Mouse (Mus musculus): ENCODE measurements at regions not wholly inside any gene's neighbourhood (a gene's known extent, or its start where the extent isn't known, plus 50 kb on each side); places are given as distances from the start of the nearest gene placed in this dataset.

DNA sequence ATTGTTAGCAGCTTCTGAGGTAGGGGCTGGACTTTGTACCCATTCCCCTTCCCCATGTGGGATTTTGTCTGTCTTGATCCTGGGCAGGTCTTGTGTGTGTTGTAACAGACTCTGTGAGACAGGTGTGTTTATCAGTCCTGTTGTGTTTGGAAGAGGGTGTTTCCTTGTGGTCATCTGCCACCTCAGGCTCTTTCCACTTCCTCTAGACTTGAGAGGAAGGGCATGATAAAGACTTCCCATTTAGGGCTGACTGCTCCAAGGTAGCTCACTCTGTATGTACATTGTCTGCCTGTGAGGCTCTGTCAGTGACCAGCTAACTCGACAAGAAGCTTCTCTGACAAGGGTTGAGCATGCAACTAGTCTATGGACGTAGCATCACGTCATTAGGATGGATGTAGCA, 143.3 kb downstream of the BC067074 start:
- WGBS: 85% methylated on average over 3 of the region's 3 CpGs
- Histone ChIP-seq H3K27me3 (replicated peaks; ENCODE audit: control insufficient read depth, insufficient read depth, low read length) (no peaks in the 10 kb centered on the region), H3K4me1 (ENCODE audit: control insufficient read depth, insufficient read depth, low read length) (peaks cover 9% of the 10 kb centered on the region), H3K4me2 (ENCODE audit: low read depth, low read length) (no peak overlapping the region), H3K9me3 (ENCODE audit: control insufficient read depth, low read length) (no peaks in the 10 kb centered on the region), H3K9ac (ENCODE audit: low read depth, low read length) (no peak overlapping the region), H3K27ac (ENCODE audit: low read length) (no peak overlapping the region), H3K4me3 (ENCODE audit: low read length) (no peak overlapping the region), H3K36me3 (ENCODE audit: control insufficient read depth, insufficient read depth, low read length) (no peaks in the 10 kb centered on the region)
- ATAC-seq: no peak

DNA sequence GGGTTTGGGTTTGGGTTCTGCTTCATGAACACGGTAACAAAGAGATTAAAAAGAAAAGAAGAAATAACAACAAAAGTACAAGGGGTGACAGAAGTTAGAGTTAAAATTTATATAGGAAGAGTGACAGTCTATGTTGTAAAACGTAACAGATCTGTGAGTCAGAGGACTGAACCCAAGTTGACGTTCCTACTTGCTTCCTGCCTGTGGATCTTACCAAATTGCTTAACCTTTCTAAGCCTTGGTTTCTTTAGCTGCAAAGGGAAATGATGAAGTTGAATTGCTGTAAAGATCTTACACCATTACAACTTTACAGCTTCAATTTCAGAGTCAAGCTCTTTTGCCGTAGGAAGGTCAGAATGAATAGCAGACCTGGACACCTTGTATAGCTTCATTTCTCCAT, 142.2 kb downstream of the BC067074 start:
- WGBS: 86% methylated on average over 4 of the region's 4 CpGs
- H3K9me3 ChIP-seq (ENCODE audit: control insufficient read depth, low read length): no peaks in the 10 kb centered on the region
- H3K4me3 ChIP-seq (ENCODE audit: low read length): no peak overlapping the region
- no peak for ATAC-seq
- no peak overlapping the region for H3K4me2 ChIP-seq (ENCODE audit: low read depth, low read length)
- H3K4me1 ChIP-seq (ENCODE audit: control insufficient read depth, insufficient read depth, low read length): peaks cover 9% of the 10 kb centered on the region
- no peak overlapping the region for H3K9ac ChIP-seq (ENCODE audit: low read depth, low read length)
- no peaks in the 10 kb centered on the region for H3K27me3 ChIP-seq (replicated peaks; ENCODE audit: control insufficient read depth, insufficient read depth, low read length)
- H3K36me3 ChIP-seq (ENCODE audit: control insufficient read depth, insufficient read depth, low read length): no peaks in the 10 kb centered on the region
- no peak overlapping the region for H3K27ac ChIP-seq (ENCODE audit: low read length)

DNA sequence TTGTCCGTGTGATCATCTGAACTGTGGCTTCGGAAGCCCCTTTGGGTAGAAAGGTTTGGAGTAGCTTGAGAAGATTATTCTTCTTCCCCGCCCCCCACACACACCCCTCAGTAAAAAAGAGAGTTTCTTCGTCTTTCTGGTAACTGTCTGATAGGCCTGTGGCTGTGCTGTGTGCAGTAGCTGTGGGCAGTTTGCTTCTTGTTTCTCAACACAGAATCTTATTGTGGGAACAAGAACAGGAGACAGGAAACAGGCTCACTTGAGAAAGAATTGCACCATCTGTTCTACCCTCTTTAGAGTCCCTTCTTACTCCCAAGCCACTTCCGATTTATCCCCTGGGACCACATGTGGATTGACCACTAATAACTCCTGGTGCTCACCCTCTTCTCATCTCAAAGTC, 140.5 kb downstream of the BC067074 start:
- Histone ChIP-seq H3K27ac (ENCODE audit: low read length) (peak overlapping the region; percentile 41; the same call in 1 of the 2 replicates), H3K9me3 (ENCODE audit: control insufficient read depth, low read length) (no peaks in the 10 kb centered on the region), H3K4me2 (ENCODE audit: low read depth, low read length) (no peak overlapping the region), H3K4me1 (ENCODE audit: control insufficient read depth, insufficient read depth, low read length) (0 out of 2 replicates have a peak, but pooled peaks cover 2% of the 10 kb centered on the region), H3K9ac (ENCODE audit: low read depth, low read length) (no peak overlapping the region), H3K4me3 (ENCODE audit: low read length) (no peak overlapping the region), H3K36me3 (ENCODE audit: control insufficient read depth, insufficient read depth, low read length) (no peaks in the 10 kb centered on the region), H3K27me3 (replicated peaks; ENCODE audit: control insufficient read depth, insufficient read depth, low read length) (no peaks in the 10 kb centered on the region)
- no peak for ATAC-seq
- 67% methylated on average over 5 of the region's 5 CpGs for WGBS

DNA sequence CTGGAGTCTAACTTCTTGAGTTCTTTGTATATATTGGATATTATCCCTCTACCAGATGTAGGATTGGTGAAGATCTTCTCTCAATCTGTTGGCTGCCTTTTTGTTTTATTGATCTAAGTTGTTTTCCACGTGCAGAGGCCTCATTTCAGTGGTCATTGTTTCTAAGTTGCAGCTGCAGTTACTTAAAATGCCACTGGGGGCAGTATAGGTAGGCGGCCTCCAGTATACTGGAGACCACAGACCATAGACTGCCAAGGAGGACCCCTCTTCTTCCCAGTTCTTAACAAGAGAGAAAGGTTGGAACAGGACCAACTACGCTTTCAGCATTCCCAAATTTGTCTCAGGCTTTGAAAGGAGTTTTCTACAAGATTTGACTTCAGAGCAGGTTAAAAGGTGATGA, 136.7 kb downstream of the BC067074 start:
- 0 out of 2 replicates have a peak, but pooled peaks cover 2% of the 10 kb centered on the region for H3K4me1 ChIP-seq (ENCODE audit: control insufficient read depth, insufficient read depth, low read length)

More for the DNA sequence above, 136.7 kb downstream of the BC067074 start:
- ATAC-seq: no peak
- WGBS: 47% methylated on average over 3 of the region's 3 CpGs
- Histone ChIP-seq H3K36me3 (ENCODE audit: control insufficient read depth, insufficient read depth, low read length) (no peaks in the 10 kb centered on the region), H3K9me3 (ENCODE audit: control insufficient read depth, low read length) (no peaks in the 10 kb centered on the region), H3K9ac (ENCODE audit: low read depth, low read length) (no peak overlapping the region), H3K27me3 (replicated peaks; ENCODE audit: control insufficient read depth, insufficient read depth, low read length) (no peaks in the 10 kb centered on the region), H3K27ac (ENCODE audit: low read length) (no peak overlapping the region), H3K4me3 (ENCODE audit: low read length) (no peak overlapping the region), H3K4me2 (ENCODE audit: low read depth, low read length) (no peak overlapping the region)

All from intestine, embryonic 16.5 days (tissue).